Mouse (Mus musculus): Measurements from ENCODE around the gene Ntsr2. TPM values are rescaled to one million over a fixed set of nuclear protein-coding genes. Genes with fewer than 3 reads are reported as not detected.

The Ntsr2 gene
- not detected in 2 replicates for polyA plus RNA-seq (2016; fragmentation: Nextera tagmentation; extraction: Ambion mirVana)

- H3K27ac ChIP-seq: no peak within 1 kb of the TSS
- H3K9me3 ChIP-seq: no peaks in the 10 kb centered on the region
- peak; percentile 49; the same call in 1 of the 2 replicates for ATAC-seq (ENCODE audit: insufficient number of reproducible peaks, insufficient read depth, low FRiP score, low TSS enrichment, low read depth)
- H3K4me1 ChIP-seq (replicated peaks): peaks cover 4% of the 10 kb centered on the region
- peaks cover 56% of the 10 kb centered on the region for H3K27me3 ChIP-seq
- H3K9ac ChIP-seq (replicated peaks): no peak within 1 kb of the TSS
- no peaks in the 10 kb centered on the region for H3K36me3 ChIP-seq
- WGBS: 5% methylated on average over 57 of the region's 58 CpGs
- peak within 1 kb of the TSS; percentile 58 for H3K4me2 ChIP-seq
- H3K4me3 ChIP-seq (replicated peaks): peak within 1 kb of the TSS; percentile 30
Observed at GRCm38 (mm10) chr12:16653332-16654093, at the start of gene Ntsr2. Gene Ntsr2, plus strand, starts transcription at chr12:16653382.

GRCm38 (mm10) chr12:16605624-16606023 is 47.6 kb upstream of the Ntsr2 start:
- no peaks in the 10 kb centered on the region for H3K27me3 ChIP-seq
- no peak overlapping the region for H3K4me3 ChIP-seq (replicated peaks)
- no peak overlapping the region for H3K9ac ChIP-seq (replicated peaks)
- H3K4me1 ChIP-seq (replicated peaks): no peaks in the 10 kb centered on the region
- no peaks in the 10 kb centered on the region for H3K36me3 ChIP-seq
- 0 out of 2 replicates have a peak, but pooled peaks cover 6% of the 10 kb centered on the region for H3K9me3 ChIP-seq
- WGBS: 79% methylated on average over 5 of the region's 5 CpGs
- no peak overlapping the region for H3K4me2 ChIP-seq
- no peak for ATAC-seq (ENCODE audit: insufficient number of reproducible peaks, insufficient read depth, low FRiP score, low TSS enrichment, low read depth)
- H3K27ac ChIP-seq: no peak overlapping the region

GRCm38 (mm10) chr12:16610936-16611335 is 42.2 kb upstream of the Ntsr2 start, which contains the start of gene Lpin1:
Gene Lpin1, minus strand, starts transcription at chr12:16610966.
- Histone ChIP-seq H3K27ac (no peak within 1 kb of the TSS), H3K36me3 (no peaks in the 10 kb centered on the region), H3K9ac (replicated peaks) (no peak within 1 kb of the TSS), H3K27me3 (no peaks in the 10 kb centered on the region), H3K9me3 (0 out of 2 replicates have a peak, but pooled peaks cover 6% of the 10 kb centered on the region), H3K4me2 (no peak within 1 kb of the TSS), H3K4me3 (replicated peaks) (no peak within 1 kb of the TSS), H3K4me1 (replicated peaks) (no peaks in the 10 kb centered on the region)
- no peak for ATAC-seq (ENCODE audit: insufficient number of reproducible peaks, insufficient read depth, low FRiP score, low TSS enrichment, low read depth)
- WGBS: 80% methylated on average over 2 of the region's 2 CpGs

- Histone ChIP-seq H3K4me2 (no peak overlapping the region), H3K27ac (no peak overlapping the region), H3K4me3 (replicated peaks) (no peak overlapping the region), H3K36me3 (no peaks in the 10 kb centered on the region), H3K9ac (replicated peaks) (no peak overlapping the region), H3K27me3 (no peaks in the 10 kb centered on the region), H3K4me1 (replicated peaks) (peaks cover 7% of the 10 kb centered on the region), H3K9me3 (no peaks in the 10 kb centered on the region)
- 68% methylated on average over 3 of the region's 3 CpGs for WGBS
- ATAC-seq (ENCODE audit: insufficient number of reproducible peaks, insufficient read depth, low FRiP score, low TSS enrichment, low read depth): no peak
Observed at GRCm38 (mm10) chr12:16614556-16614955, 38.6 kb upstream of the Ntsr2 start.

- Histone ChIP-seq H3K9ac (replicated peaks) (no peak overlapping the region), H3K27me3 (no peaks in the 10 kb centered on the region), H3K36me3 (no peaks in the 10 kb centered on the region), H3K4me2 (no peak overlapping the region), H3K27ac (no peak overlapping the region), H3K9me3 (no peaks in the 10 kb centered on the region), H3K4me3 (replicated peaks) (no peak overlapping the region), H3K4me1 (replicated peaks) (peaks cover 7% of the 10 kb centered on the region)
- WGBS: 73% methylated on average over 2 of the region's 2 CpGs
- no peak for ATAC-seq (ENCODE audit: insufficient number of reproducible peaks, insufficient read depth, low FRiP score, low TSS enrichment, low read depth)
Observed at GRCm38 (mm10) chr12:16615738-16616137, 37.4 kb upstream of the Ntsr2 start.

GRCm38 (mm10) chr12:16618512-16619274 is 34.5 kb upstream of the Ntsr2 start:
- ATAC-seq (ENCODE audit: insufficient number of reproducible peaks, insufficient read depth, low FRiP score, low TSS enrichment, low read depth): 0 out of 2 replicates have a peak, but pooled peaks have one; percentile 56

GRCm38 (mm10) chr12:16619453-16619852 is 33.7 kb upstream of the Ntsr2 start:
- Histone ChIP-seq H3K9me3 (no peaks in the 10 kb centered on the region), H3K9ac (replicated peaks) (no peak overlapping the region), H3K4me3 (replicated peaks) (no peak overlapping the region), H3K4me2 (no peak overlapping the region), H3K27ac (no peak overlapping the region), H3K36me3 (no peaks in the 10 kb centered on the region), H3K4me1 (replicated peaks) (peaks cover 7% of the 10 kb centered on the region), H3K27me3 (no peaks in the 10 kb centered on the region)
- ATAC-seq (ENCODE audit: insufficient number of reproducible peaks, insufficient read depth, low FRiP score, low TSS enrichment, low read depth): no peak
- 76% methylated on average over 6 of the region's 6 CpGs for WGBS

More at GRCm38 (mm10) chr12:16618512-16619274, 34.5 kb upstream of the Ntsr2 start:
- H3K9ac ChIP-seq (replicated peaks): no peak overlapping the region
- H3K4me1 ChIP-seq (replicated peaks): peaks cover 7% of the 10 kb centered on the region
- 0 out of 2 replicates have a peak overlapping the region, but pooled peaks have one; percentile 10 for H3K4me2 ChIP-seq
- no peaks in the 10 kb centered on the region for H3K27me3 ChIP-seq
- H3K9me3 ChIP-seq: no peaks in the 10 kb centered on the region
- no peaks in the 10 kb centered on the region for H3K36me3 ChIP-seq
- 35% methylated on average over 12 of the region's 12 CpGs for WGBS
- no peak overlapping the region for H3K27ac ChIP-seq
- no peak overlapping the region for H3K4me3 ChIP-seq (replicated peaks)

- H3K27ac ChIP-seq: no peak overlapping the region
- no peaks in the 10 kb centered on the region for H3K9me3 ChIP-seq
- H3K9ac ChIP-seq (replicated peaks): no peak overlapping the region
- ATAC-seq (ENCODE audit: insufficient number of reproducible peaks, insufficient read depth, low FRiP score, low TSS enrichment, low read depth): no peak
- no peaks in the 10 kb centered on the region for H3K36me3 ChIP-seq
- 83% methylated on average over 3 of the region's 3 CpGs for WGBS
- H3K4me1 ChIP-seq (replicated peaks): peaks cover 7% of the 10 kb centered on the region
- H3K4me3 ChIP-seq (replicated peaks): no peak overlapping the region
- no peak overlapping the region for H3K4me2 ChIP-seq
- no peaks in the 10 kb centered on the region for H3K27me3 ChIP-seq
Observed at GRCm38 (mm10) chr12:16620230-16620629, 33.0 kb upstream of the Ntsr2 start.

GRCm38 (mm10) chr12:16630152-16630865 is 22.9 kb upstream of the Ntsr2 start:
- H3K4me1 ChIP-seq (replicated peaks): no peaks in the 10 kb centered on the region
- no peaks in the 10 kb centered on the region for H3K9me3 ChIP-seq
- H3K4me3 ChIP-seq (replicated peaks): no peak overlapping the region
- no peak overlapping the region for H3K27ac ChIP-seq
- no peaks in the 10 kb centered on the region for H3K36me3 ChIP-seq
- no peak overlapping the region for H3K9ac ChIP-seq (replicated peaks)
- 82% methylated on average over 7 of the region's 7 CpGs for WGBS
- no peaks in the 10 kb centered on the region for H3K27me3 ChIP-seq
- no peak for ATAC-seq (ENCODE audit: insufficient number of reproducible peaks, insufficient read depth, low FRiP score, low TSS enrichment, low read depth)
- H3K4me2 ChIP-seq: no peak overlapping the region

- H3K4me3 ChIP-seq (replicated peaks): no peak overlapping the region
- 89% methylated on average over 1 of the region's 1 CpGs for WGBS
- no peak overlapping the region for H3K4me2 ChIP-seq
- ATAC-seq (ENCODE audit: insufficient number of reproducible peaks, insufficient read depth, low FRiP score, low TSS enrichment, low read depth): no peak
- H3K9ac ChIP-seq (replicated peaks): no peak overlapping the region
- H3K4me1 ChIP-seq (replicated peaks): no peaks in the 10 kb centered on the region
- 0 out of 2 replicates have a peak, but pooled peaks cover under 1% of the 10 kb centered on the region for H3K27me3 ChIP-seq
- no peak overlapping the region for H3K27ac ChIP-seq
- no peaks in the 10 kb centered on the region for H3K9me3 ChIP-seq
- no peaks in the 10 kb centered on the region for H3K36me3 ChIP-seq
Observed at GRCm38 (mm10) chr12:16630866-16631185, 22.4 kb upstream of the Ntsr2 start.

GRCm38 (mm10) chr12:16631423-16631822 is 21.8 kb upstream of the Ntsr2 start:
- WGBS: 84% methylated on average over 2 of the region's 2 CpGs
- H3K9me3 ChIP-seq: no peaks in the 10 kb centered on the region
- no peaks in the 10 kb centered on the region for H3K36me3 ChIP-seq
- H3K9ac ChIP-seq (replicated peaks): no peak overlapping the region
- H3K4me1 ChIP-seq (replicated peaks): no peaks in the 10 kb centered on the region
- peaks cover 5% of the 10 kb centered on the region; the same call in 1 of the 2 replicates for H3K27me3 ChIP-seq
- H3K4me2 ChIP-seq: no peak overlapping the region
- no peak for ATAC-seq (ENCODE audit: insufficient number of reproducible peaks, insufficient read depth, low FRiP score, low TSS enrichment, low read depth)
- no peak overlapping the region for H3K27ac ChIP-seq
- no peak overlapping the region for H3K4me3 ChIP-seq (replicated peaks)

Measured in limb, embryonic 12.5 days (tissue).